Mouse (Mus musculus): Measurements from ENCODE around the gene Grk2.
"Not testable (repeated sequence)": the region's sequence is repeated elsewhere in the genome, so short reads cannot be mapped to it uniquely, and the experiment has no call there.

The Grk2 gene

GRCm38 (mm10) chr19:4270187-4270586 is 35.8 kb downstream of the Grk2 start:
- DNase-seq (ENCODE audit: low read depth, low spot score): no peak

DNA sequence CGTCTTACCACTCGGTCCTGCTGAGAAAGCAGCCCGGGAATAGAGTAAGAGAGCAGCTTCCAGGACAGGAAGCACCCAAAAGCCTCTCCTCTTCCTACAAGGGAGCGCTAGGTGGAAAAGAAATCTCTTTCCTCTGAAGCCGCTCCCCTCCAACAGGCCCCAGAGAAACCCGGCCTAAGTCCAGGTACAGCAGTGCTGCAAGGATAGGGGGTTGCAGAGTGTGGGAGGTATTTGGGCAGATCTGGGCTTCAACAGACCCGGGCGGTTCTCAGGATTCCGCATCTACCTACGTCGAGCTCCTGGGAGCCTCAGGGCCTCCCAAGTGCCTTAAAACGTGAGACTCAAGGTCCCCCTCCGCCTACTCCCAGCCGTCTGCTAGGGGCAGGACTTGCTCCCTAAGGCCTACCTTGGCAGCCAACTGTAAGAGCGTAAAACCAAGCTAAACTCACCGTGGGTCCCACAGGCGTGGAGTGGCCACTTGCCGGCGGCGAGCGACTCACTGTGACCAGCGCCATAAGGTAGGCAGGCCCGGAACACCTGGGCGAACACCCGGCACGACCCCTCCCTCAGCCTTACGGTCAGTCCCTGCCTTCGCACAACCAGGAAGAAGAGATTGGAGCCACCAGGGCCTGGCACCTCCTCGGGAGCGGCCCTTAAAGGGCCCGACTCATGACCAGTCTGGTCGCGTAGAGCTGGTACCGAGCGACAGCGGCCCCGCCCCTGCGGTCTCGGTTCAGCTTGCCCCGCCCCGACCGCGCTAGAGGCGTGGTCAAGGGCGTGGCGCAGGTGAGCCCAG is 37.3 kb downstream of the Grk2 start, which contains the start of gene Ssh3:
Ssh3 (minus strand) TSS at position 615 of the 796 bp plus-strand sequence.
- DNase-seq (ENCODE audit: low read depth, low spot score): no peak

GRCm38 (mm10) chr19:4265956-4266355 is 40.1 kb downstream of the Grk2 start:
- DNase-seq (ENCODE audit: low read depth, low spot score): no peak

- DNase-seq (ENCODE audit: low read depth, low spot score): no peak
Observed at GRCm38 (mm10) chr19:4264171-4264780, 41.7 kb downstream of the Grk2 start.

DNA sequence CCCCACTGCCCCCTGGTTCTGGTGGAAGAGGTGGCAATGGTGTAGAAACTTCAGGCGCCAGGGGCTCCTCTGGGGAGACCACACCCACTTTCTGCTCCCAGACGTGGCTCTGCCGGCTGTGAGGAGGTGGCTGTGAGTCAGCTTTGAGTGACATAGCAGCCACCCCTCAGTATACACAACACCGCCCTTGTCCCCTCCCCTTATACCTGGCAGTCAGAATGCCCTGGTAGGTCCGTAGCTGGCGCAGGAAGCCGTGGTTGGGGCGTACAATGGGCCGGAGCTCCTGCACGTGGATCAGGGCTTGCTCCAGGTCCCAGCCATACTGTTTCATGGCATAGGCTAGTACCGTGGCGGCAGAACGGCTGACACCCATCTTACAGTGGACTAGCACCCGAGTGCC is 42.3 kb downstream of the Grk2 start:
- DNase-seq (ENCODE audit: low read depth, low spot score): no peak

DNA sequence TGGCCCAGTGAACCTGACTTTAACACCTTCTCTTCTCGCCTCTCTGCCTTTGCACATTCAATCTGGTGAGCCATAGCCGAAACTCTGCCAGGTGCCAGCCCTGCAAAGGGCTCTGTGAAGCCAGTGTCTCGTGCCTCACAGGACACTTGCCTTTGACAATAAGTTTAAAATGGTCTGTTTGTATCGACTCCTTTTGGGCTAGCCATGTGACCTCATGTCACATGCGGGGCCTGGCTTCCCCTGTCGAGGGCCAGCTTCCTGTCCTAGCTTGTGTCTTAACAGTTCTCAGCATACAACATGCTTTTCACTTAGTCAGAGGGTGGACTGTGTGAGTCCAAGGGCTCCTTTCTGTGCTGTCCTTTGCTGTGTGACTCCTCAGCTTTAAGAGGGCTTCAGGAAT is 43.3 kb downstream of the Grk2 start:
- DNase-seq (ENCODE audit: low read depth, low spot score): no peak

DNA sequence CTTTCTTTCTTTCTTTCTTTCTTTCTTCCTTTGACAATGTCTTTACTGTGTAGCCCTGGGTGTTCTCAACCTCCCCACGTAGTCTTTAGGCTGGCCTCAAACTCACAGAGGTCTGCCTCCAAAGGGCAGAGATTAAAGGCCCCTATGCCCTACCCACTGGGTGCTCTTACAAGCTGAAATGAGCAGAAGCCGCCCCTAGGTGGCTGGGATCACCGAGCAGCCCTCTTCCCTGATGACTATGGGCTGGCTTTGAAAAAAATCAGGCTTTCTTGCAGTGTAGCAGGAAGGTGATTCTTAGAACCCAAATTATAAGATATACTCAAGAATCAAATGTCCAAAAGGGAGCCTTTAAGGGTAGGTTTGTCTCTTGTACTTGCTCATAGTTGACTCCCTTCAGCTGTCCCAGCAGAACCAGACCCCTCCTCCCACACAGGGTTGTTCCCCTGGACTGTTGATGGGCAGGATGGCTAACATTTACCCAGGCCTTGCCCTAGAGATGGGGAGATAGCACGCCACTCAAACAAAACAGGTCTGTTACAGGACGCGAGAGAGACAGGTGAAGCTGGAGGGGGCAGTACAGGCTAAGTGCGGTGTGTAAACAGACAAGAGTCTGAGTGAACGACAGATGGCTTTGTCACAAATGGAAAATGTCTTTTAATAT is 44.9 kb downstream of the Grk2 start:
- DNase-seq (ENCODE audit: low read depth, low spot score): no peak

DNA sequence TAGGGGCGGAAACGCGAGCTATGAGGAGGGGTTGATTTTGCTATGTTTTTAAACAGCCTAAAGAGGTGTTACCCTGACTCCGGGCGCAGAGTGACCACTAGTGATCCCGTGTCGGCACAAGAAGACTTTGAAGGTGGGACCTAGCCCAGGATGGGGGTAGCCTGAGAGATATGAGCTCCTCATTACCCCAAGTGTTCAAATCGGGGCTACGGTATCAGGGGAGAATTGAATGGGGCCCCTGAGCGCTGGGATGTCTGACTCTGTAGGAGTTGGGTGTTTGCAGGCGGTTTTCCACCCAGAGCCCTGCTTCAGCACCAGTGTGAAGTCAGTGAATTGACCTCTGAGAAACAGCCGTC is 48.1 kb downstream of the Grk2 start:
- DNase-seq (ENCODE audit: low read depth, low spot score): no peak

- peak; percentile 87 for DNase-seq (ENCODE audit: low read depth, low spot score)
Observed at GRCm38 (mm10) chr19:4257216-4257896, 48.7 kb downstream of the Grk2 start.

DNA sequence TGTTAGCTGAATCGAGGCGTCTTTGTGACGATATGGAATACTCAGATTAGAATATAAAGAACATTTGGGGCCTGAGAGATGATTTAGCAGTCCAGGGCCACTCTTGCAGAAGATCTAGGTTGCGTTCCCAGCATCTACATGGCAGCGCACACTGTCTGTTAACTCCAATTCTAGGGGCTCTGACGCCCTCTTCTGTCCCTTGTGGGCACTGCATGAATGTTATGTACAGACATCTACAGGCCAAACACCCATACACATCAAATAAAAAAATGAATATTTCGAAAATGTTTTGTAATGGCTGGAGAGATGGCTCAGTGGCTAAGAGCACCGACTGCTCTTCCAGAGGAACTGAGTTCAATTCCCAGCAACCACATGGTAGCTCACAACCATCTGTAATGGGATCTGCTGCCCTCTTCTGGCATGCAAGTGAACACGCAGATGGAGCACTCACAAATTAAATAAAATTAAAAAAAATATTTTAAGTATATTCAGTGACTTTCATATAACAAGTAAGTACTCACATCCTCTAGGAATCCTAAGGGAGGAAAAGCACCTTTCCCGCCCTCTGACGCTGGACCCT is 50.3 kb downstream of the Grk2 start:
- no peak for DNase-seq (ENCODE audit: low read depth, low spot score)

- DNase-seq (ENCODE audit: low read depth, low spot score): no peak
Observed at GRCm38 (mm10) chr19:4254230-4254629, 51.8 kb downstream of the Grk2 start.

GRCm38 (mm10) chr19:4248683-4249082 is 57.3 kb downstream of the Grk2 start:
- not testable (repeated sequence) for DNase-seq (ENCODE audit: low read depth, low spot score)

DNA sequence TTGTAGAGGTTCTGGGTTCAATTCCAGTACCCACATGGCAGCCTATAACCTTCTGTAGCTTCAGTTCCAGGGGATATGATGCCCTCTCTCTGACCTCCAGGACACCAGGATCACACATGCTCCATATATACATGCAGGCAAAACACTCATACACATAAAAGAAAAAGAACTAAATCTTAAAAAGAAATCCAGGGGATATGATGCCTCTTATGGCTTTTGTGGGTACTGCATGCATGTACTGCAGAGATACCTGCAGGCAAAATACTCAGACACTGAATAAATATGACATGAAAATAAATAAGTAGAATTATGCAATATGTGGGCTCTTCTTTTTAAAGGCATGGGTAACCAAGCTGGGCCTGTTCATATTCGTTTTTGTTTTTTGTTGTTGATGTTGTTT is 59.0 kb downstream of the Grk2 start:
- no peak for DNase-seq (ENCODE audit: low read depth, low spot score)

DNA sequence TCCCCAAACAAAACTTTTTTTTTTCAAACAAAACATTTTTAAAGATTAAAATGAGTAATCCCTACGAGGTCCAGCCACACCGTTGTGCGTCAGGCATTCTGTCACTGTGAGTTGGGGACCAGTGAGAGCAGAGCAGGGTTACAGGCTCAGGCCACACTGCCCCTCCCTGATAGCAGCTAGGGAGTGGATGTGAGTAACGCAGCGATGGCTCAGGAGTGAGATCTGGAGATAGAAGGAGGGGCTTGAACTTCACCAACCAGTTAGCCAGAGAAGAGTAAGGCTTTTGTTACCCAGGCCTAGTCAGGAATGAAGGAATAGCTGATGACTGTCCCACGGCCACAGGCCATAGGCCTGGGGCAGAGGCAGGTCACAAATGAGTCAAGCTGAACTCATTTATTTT is 61.2 kb downstream of the Grk2 start:
- no peak for DNase-seq (ENCODE audit: low read depth, low spot score)

- DNase-seq (ENCODE audit: low read depth, low spot score): no peak
Observed at GRCm38 (mm10) chr19:4242416-4242815, 63.6 kb downstream of the Grk2 start.

- no peak for DNase-seq (ENCODE audit: low read depth, low spot score)
Observed at GRCm38 (mm10) chr19:4240247-4240668, 65.8 kb downstream of the Grk2 start.
